35 mouse cellular contexts compared by ENCODE assay signal in genomic region chr19:24585171-24585570, GRCm38 (mm10).
"Had no signal": no experiment of that assay in that cellular context is flagged by ENCODE, and none has a peak within 500 bp of the region (broad histone marks: within the 10 kb centered on the region; RNA-seq: fewer than 3 reads in every experiment).

No protein-coding gene starts in this region.

- H3K4me2 ChIP-seq: heart, embryonic 11.5 days; heart, embryonic 12.5 days; heart, embryonic 13.5 days; heart, embryonic 15.5 days; hindbrain, embryonic 12.5 days; hindbrain, embryonic 13.5 days; hindbrain, embryonic 14.5 days; hindbrain, embryonic 15.5 days; intestine, embryonic 15.5 days; kidney, embryonic 15.5 days had no signal

- H3K9me3 ChIP-seq: heart, embryonic 10.5 days; heart, embryonic 12.5 days; heart, embryonic 13.5 days; heart, embryonic 15.5 days; hindbrain, embryonic 10.5 days; hindbrain, embryonic 12.5 days; hindbrain, embryonic 13.5 days; hindbrain, embryonic 15.5 days; intestine, embryonic 15.5 days; kidney, embryonic 15.5 days had no signal

- H3K27me3 ChIP-seq: heart, embryonic 12.5 days; heart, embryonic 13.5 days; heart, embryonic 15.5 days; hindbrain, embryonic 12.5 days; hindbrain, embryonic 13.5 days; hindbrain, embryonic 15.5 days; intestine, embryonic 15.5 days had no signal

- H3K4me3 ChIP-seq: heart, embryonic 10.5 days; heart, embryonic 12.5 days; heart, embryonic 13.5 days; heart, embryonic 15.5 days; hindbrain, embryonic 10.5 days; hindbrain, embryonic 12.5 days; hindbrain, embryonic 13.5 days; hindbrain, embryonic 15.5 days; intestine, embryonic 15.5 days; kidney, embryonic 15.5 days; left cerebral cortex, adult 2 months had no signal

- H3K27ac ChIP-seq: heart, embryonic 10.5 days; heart, embryonic 13.5 days; heart, embryonic 15.5 days; hindbrain, embryonic 10.5 days; hindbrain, embryonic 12.5 days; hindbrain, embryonic 13.5 days; hindbrain, embryonic 14.5 days; hindbrain, embryonic 15.5 days; hindbrain, postnatal 0 days; intestine, embryonic 15.5 days; kidney, embryonic 15.5 days; kidney, postnatal 0 days; left cerebral cortex, adult 2 months had no signal

- H3K4me1 ChIP-seq: heart, embryonic 12.5 days; heart, embryonic 13.5 days; heart, embryonic 15.5 days; hindbrain, embryonic 12.5 days; hindbrain, embryonic 15.5 days; intestine, embryonic 15.5 days; kidney, embryonic 15.5 days had no signal

- H3K36me3 ChIP-seq: heart, embryonic 10.5 days; heart, embryonic 12.5 days; heart, embryonic 13.5 days; heart, embryonic 15.5 days; hindbrain, embryonic 10.5 days; hindbrain, embryonic 12.5 days; hindbrain, embryonic 13.5 days; hindbrain, embryonic 15.5 days; intestine, embryonic 15.5 days; kidney, embryonic 15.5 days had no signal

- DNase-seq: heart, postnatal 10 days; heart, postnatal 14 days; heart, postnatal 36 days; heart, postnatal 4 days; kidney, adult 11 months; kidney, adult 18-20 months; kidney, adult 2 months; kidney, adult 8-10 months; kidney, adult 9 months; kidney, postnatal 10 days; kidney, postnatal 14 days; kidney, postnatal 25 days; kidney, postnatal 36 days; kidney, postnatal 4 days; layer of hippocampus, adult 9-11 months; layer of hippocampus, postnatal 36 days had no signal

- H3K9ac ChIP-seq: heart, embryonic 12.5 days; heart, embryonic 13.5 days; heart, embryonic 15.5 days; hindbrain, embryonic 12.5 days; hindbrain, embryonic 13.5 days; hindbrain, embryonic 14.5 days; hindbrain, embryonic 15.5 days; intestine, embryonic 15.5 days; kidney, embryonic 15.5 days had no signal

- ATAC-seq: hindbrain, embryonic 16.5 days; hindbrain, postnatal 0 days; inflammation-experienced regulatory T-cells, adult 6 months; intestine, embryonic 15.5 days; intestine, embryonic 16.5 days; intestine, postnatal 0 days had no signal
